Mouse (Mus musculus) heart, embryonic 15.5 days (tissue): Measurements from ENCODE around the gene Ppm1f. TPM values are rescaled to one million over a fixed set of nuclear protein-coding genes. Genes with fewer than 3 reads are reported as not detected.

Experiments used
- ATAC-seq: fragments of 200-750 bp; cut with Nextera tagmentation; replicated peaks from 2 replicates; pipeline ENCODE4 v1.8.0; 2017; ENCODE audit warnings: low read depth, moderate TSS enrichment; ENCODE audit not compliant: insufficient number of reproducible peaks, insufficient read depth, low FRiP score
- H3K27ac ChIP-seq: fragments of 300-500 bp; sonication (generic); 2 replicates; pipeline ENCODE4 v1.5.1; 2015; ENCODE audit warnings: mild to moderate bottlenecking, inconsistent platforms
- H3K27me3 ChIP-seq: fragments of 300-500 bp; sonication (generic); 2 replicates; pipeline ENCODE4 v1.6.1; 2015; ENCODE audit warnings: inconsistent platforms
- H3K36me3 ChIP-seq: fragments of 300-500 bp; sonication (generic); 2 replicates; pipeline ENCODE4 v1.6.1; 2015; ENCODE audit warnings: mild to moderate bottlenecking, inconsistent platforms
- H3K4me1 ChIP-seq: fragments of 300-500 bp; sonication (generic); replicated peaks from 2 replicates; pipeline ENCODE4 v1.6.1; 2015; ENCODE audit warnings: inconsistent platforms
- H3K4me2 ChIP-seq: fragments of 300-500 bp; sonication (generic); 2 replicates; pipeline ENCODE4 v1.6.1; 2015; ENCODE audit warnings: inconsistent platforms, mild to moderate bottlenecking, moderate library complexity
- H3K4me3 ChIP-seq: fragments of 300-500 bp; sonication (generic); 2 replicates; pipeline ENCODE4 v1.5.1; 2015; ENCODE audit warnings: mild to moderate bottlenecking, inconsistent platforms
- H3K9ac ChIP-seq: fragments of 300-500 bp; sonication (generic); 2 replicates; pipeline ENCODE4 v1.6.1; 2015; ENCODE audit warnings: mild to moderate bottlenecking, inconsistent platforms
- H3K9me3 ChIP-seq: fragments of 300-500 bp; sonication (generic); replicated peaks from 2 replicates; pipeline ENCODE4 v1.6.1; 2016; ENCODE audit warnings: inconsistent platforms
- WGBS: fragments of 180-500 bp; shearing (Covaris S2); methylation state at CpG from one replicate; pipeline ENCODE4 v1.1.7; 2015; ENCODE audit warnings: mixed read lengths; 5-methylcytosine and 5-hydroxymethylcytosine counted together
- polyA plus RNA-seq: library from polyadenylated mRNA; unstranded; fragments of >200 nt; fragmentation: Nextera tagmentation; extraction: Ambion mirVana; gene quantifications from 2 replicates; pipeline ENCODE4 v1.2.1, GENCODE M21; 2015

Ppm1f gene
- polyA plus RNA-seq, 1 experiment from 2014 or later: 23.4 TPM

DNA sequence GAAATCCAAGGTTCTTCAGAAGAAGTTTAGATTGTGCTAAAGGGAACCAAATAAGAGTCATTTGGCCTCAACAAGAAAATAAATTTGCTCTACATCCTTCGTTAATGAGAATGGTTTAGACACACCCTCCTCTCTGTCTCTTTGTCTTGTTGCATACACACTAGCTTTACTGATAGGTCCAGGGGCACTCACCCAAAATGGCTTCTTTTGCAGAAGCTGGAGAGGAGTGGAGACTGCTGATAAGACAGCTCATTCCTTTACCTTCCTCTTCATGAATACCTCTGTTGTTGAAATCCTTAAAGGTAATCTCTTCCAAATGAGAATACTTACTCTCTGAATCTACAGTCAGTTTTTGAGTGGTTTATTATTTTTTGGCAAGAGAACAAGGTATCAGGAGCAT is 68.9 kb downstream of the Ppm1f start:
- Histone ChIP-seq H3K9me3 (no peaks in the 10 kb centered on the region), H3K36me3 (no peaks in the 10 kb centered on the region), H3K27ac (no peak overlapping the region), H3K4me1 (no peaks in the 10 kb centered on the region), H3K4me3 (no peak overlapping the region), H3K4me2 (no peak overlapping the region), H3K9ac (no peak overlapping the region), H3K27me3 (no peaks in the 10 kb centered on the region)
- no peak for ATAC-seq
- 65% methylated on average over 1 of the region's 1 CpGs for WGBS

DNA sequence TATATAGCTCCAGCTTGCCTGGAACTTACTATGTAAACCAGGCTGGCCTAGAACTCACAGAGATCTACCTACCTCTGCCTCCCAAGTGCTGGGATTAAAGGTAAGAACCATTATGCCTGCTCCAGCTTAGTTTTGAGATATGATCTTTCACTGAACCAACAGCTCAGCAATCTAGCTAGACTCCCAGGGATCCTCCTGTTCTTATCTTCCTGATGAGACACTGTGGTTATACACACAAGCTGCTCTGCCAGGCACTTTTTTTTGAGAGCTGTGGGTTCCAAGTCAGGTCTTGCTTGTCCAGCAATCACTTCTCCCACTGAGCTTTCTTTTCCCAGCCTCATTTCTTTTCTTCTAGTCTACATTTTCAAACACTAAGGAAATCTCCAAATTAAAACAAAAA is 70.0 kb downstream of the Ppm1f start:
- H3K9me3 ChIP-seq: no peaks in the 10 kb centered on the region
- no peak for ATAC-seq
- no peaks in the 10 kb centered on the region for H3K36me3 ChIP-seq
- H3K9ac ChIP-seq: no peak overlapping the region
- no peaks in the 10 kb centered on the region for H3K27me3 ChIP-seq
- no peak overlapping the region for H3K27ac ChIP-seq
- no peaks in the 10 kb centered on the region for H3K4me1 ChIP-seq
- no peak overlapping the region for H3K4me2 ChIP-seq
- no peak overlapping the region for H3K4me3 ChIP-seq

Other genes starting within 250 kb of the Ppm1f start
- gene Olfr19, start 220.1 kb upstream of the Ppm1f start, polyA plus RNA-seq: not detected in 2 replicates
- gene Spag6l, start 67.0 kb upstream of the Ppm1f start, polyA plus RNA-seq: 0.25 and 0.51 TPM in 2 replicates
- gene Igll1, start 32.5 kb upstream of the Ppm1f start, polyA plus RNA-seq: 0.27 TPM in 1 of 2 replicates, not detected in the other
- gene Top3b, start 25.7 kb upstream of the Ppm1f start, polyA plus RNA-seq: 37.8 and 51.7 TPM in 2 replicates
- gene Vpreb1, start 25.6 kb upstream of the Ppm1f start, polyA plus RNA-seq: 1.1 and 1.4 TPM in 2 replicates
- 119 and 121 TPM in 2 replicates for gene Mapk1, start 86.9 kb downstream of the Ppm1f start, polyA plus RNA-seq
- 9.9 and 12.9 TPM in 2 replicates for gene Ypel1, start 173.2 kb downstream of the Ppm1f start, polyA plus RNA-seq
- gene Ppil2, start 214.8 kb downstream of the Ppm1f start, polyA plus RNA-seq: 89.8 and 106 TPM in 2 replicates
- gene 2610318N02Rik, start 228.7 kb downstream of the Ppm1f start, polyA plus RNA-seq: 13.2 and 18.4 TPM in 2 replicates
- 41.7 and 58.8 TPM in 2 replicates for gene Sdf2l1, start 235.9 kb downstream of the Ppm1f start, polyA plus RNA-seq
- gene Ydjc, start 248.2 kb downstream of the Ppm1f start, polyA plus RNA-seq: 4.5 and 6.6 TPM in 2 replicates